Mouse (Mus musculus) ES-E14 (cell line): ENCODE data around the gene Foxd2. TPM values are rescaled to one million over a fixed set of nuclear protein-coding genes. Genes with fewer than 3 reads are reported as not detected.
A peak's percentile ranks its signal among the peaks of the same experiment; 100 is the strongest.

ENCODE experiments used
- DNase-seq: peaks from one replicate; pipeline ENCODE4 v3.0.0-alpha.2; 2013; ENCODE audit warnings: low read depth, low spot score
- H3K27ac ChIP-seq: 2 replicates; pipeline ENCODE4 v1.5.1; 2012; ENCODE audit warnings: low read depth, mild to moderate bottlenecking, low read length, moderate library complexity, mixed read lengths; ENCODE audit not compliant: poor library complexity, insufficient read depth, severe bottlenecking
- H3K36me3 ChIP-seq: 2 replicates; pipeline ENCODE4 v1.6.1; 2012; ENCODE audit warnings: mild to moderate bottlenecking, low read length, moderate library complexity, mixed read lengths; ENCODE audit not compliant: control insufficient read depth, poor library complexity, insufficient read depth, severe bottlenecking
- H3K4me1 ChIP-seq, 2 experiments: fragments of 150-350 bp in 1 of 2; sonication (generic) in 1 of 2; 2 replicates each; pipeline ENCODE4 v1.6.1; 2012; ENCODE audit warnings: low read length in 2 of 2, mild to moderate bottlenecking in 1 of 2, mixed read lengths in 1 of 2; ENCODE audit not compliant: control insufficient read depth in 2 of 2, insufficient read depth in 2 of 2, poor library complexity in 1 of 2
- H3K4me3 ChIP-seq, 2 experiments: fragments of 150-350 bp in 1 of 2; sonication (generic) in 1 of 2; 2 replicates each; pipeline ENCODE4 v1.5.1; 2012; ENCODE audit warnings: low read length in 2 of 2, low read depth in 1 of 2, mild to moderate bottlenecking in 1 of 2, mixed read lengths in 1 of 2; ENCODE audit not compliant: insufficient read depth in 1 of 2, poor library complexity in 1 of 2, severe bottlenecking in 1 of 2
- H3K9ac ChIP-seq: 2 replicates; pipeline ENCODE4 v1.6.1; 2012; ENCODE audit warnings: low read depth, mild to moderate bottlenecking, low read length, mixed read lengths; ENCODE audit not compliant: poor library complexity, insufficient read depth, severe bottlenecking
- H3K9me3 ChIP-seq: fragments of 150-350 bp; sonication (generic); 2 replicates; pipeline ENCODE4 v1.6.1; 2012; ENCODE audit warnings: low read depth, mild to moderate bottlenecking, low read length; ENCODE audit not compliant: control insufficient read depth, insufficient read depth
- CHD2 ChIP-seq: IDR thresholded peaks from 2 replicates; pipeline ENCODE4 v1.6.1; 2014; ENCODE audit warnings: mild to moderate bottlenecking, low read depth, low read length, inconsistent platforms
- HCFC1 ChIP-seq: IDR thresholded peaks from 2 replicates; pipeline ENCODE4 v1.6.1; 2012; ENCODE audit warnings: low read length, inconsistent platforms, borderline replicate concordance; ENCODE audit not compliant: insufficient read depth
- MAFK ChIP-seq: IDR thresholded peaks from 2 replicates; pipeline ENCODE4 v1.6.1; 2014; ENCODE audit warnings: mild to moderate bottlenecking, low read depth, low read length, inconsistent platforms; ENCODE audit not compliant: insufficient read depth
- ZC3H11A ChIP-seq: IDR thresholded peaks from 2 replicates; pipeline ENCODE4 v1.6.1; 2012; ENCODE audit warnings: low read depth, mild to moderate bottlenecking, inconsistent platforms, low read length, borderline replicate concordance
- ZNF384 ChIP-seq: IDR thresholded peaks from 2 replicates; pipeline ENCODE4 v1.6.1; 2012; ENCODE audit warnings: low read depth, low read length, inconsistent platforms
- in situ Hi-C, 2 experiments: fragments of 600-800 bp; cut with MboI; formaldehyde crosslinking; loops; one replicate each; pipeline ENCODE4 v1.15.1; 2025; ENCODE audit warnings: low sequenced_read_pairs in 2 of 2, inconsistent platforms in 1 of 2; ENCODE audit not compliant: unreplicated experiment in 2 of 2
- total RNA-seq: library from RNA; depleted of rRNA; stranded (reverse); fragments of 300-350 nt; gene quantifications from 2 replicates; pipeline ENCODE4 v1.2.3, GENCODE M21; 2012

The Foxd2 gene
- total RNA-seq, 1 experiment: 0.09 TPM

GRCm38 (mm10) chr4:114901643-114902351 lies 6.9 kb downstream of the Foxd2 start:
- Histone ChIP-seq H3K9ac (no peak overlapping the region), H3K36me3 (no peaks in the 10 kb centered on the region), H3K27ac (no peak overlapping the region), H3K4me1 (peaks cover 0 to 5% of the 10 kb centered on the region in 2 experiments; a peak in 2 of 4 replicates), H3K9me3 (no peaks in the 10 kb centered on the region), H3K4me3 (peak overlapping the region in 1 of 2 experiments; percentile 10; a peak in 2 of 4 replicates)
- TF ChIP-seq CHD2 (no peak), ZNF384 (no peak), ZC3H11A (no peak), MAFK (no peak), HCFC1 (no peak)
- in situ Hi-C loops: loop anchor here (10.0 to 25.0 kb wide), 4 partner anchors 239 to 1036 kb away; partner anchors contain the start of genes Dmbx1 (in 2 of the 2) and Trabd2b (in 1 of the 2)
- DNase-seq: no peak

DNA sequence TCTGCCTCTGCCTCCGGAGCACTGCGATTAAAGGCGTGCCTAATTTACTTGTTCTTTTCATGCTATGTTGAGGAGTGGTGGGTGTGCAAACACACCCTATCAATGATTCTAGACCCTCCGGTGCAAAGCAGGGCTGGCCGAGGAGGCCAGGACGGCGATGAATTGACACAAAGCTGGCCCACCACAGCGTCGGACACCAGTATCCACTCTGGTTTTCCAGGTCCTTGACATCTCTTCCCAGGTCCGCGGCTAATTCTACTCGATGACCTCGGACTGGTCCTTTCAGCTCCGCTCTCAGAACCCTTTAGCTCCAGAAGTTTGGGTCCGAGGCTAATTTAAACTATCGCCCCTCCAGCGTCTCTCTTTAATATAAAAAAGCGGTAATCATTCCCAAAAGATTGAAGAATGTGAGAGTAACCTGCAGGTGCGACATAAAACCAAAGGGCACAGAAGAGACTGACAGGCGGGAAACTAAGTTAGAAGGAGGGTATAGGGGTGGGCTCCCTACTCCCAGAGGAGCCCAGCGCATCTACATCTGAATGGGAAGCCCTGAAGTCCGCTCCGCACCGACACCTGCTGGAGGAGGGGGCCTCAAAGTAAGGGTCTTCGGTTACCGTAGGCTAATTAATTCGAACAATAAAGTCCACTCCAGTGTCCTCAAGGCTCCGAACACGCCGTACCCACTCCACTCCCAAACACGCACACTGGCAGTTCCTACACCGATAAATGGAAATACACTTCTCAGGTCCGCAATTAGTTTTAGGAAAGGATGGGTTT lies 7.6 kb downstream of the Foxd2 start:
- H3K4me1 ChIP-seq: peaks cover 0 to 5% of the 10 kb centered on the region in 2 experiments; a peak in 2 of 4 replicates
- no peak for DNase-seq
- H3K36me3 ChIP-seq: no peaks in the 10 kb centered on the region
- no peaks in the 10 kb centered on the region for H3K9me3 ChIP-seq
- no peak overlapping the region for H3K9ac ChIP-seq
- in situ Hi-C loops: loop anchor here (10.0 to 25.0 kb wide), 4 partner anchors 239 to 1036 kb away; partner anchors contain the start of genes Dmbx1 (in 2 of the 2) and Trabd2b (in 1 of the 2)
- no peak overlapping the region for H3K27ac ChIP-seq
- TF ChIP-seq CHD2 (no peak), ZNF384 (no peak), MAFK (no peak), HCFC1 (no peak), ZC3H11A (no peak)
- H3K4me3 ChIP-seq: no peak overlapping the region

DNA sequence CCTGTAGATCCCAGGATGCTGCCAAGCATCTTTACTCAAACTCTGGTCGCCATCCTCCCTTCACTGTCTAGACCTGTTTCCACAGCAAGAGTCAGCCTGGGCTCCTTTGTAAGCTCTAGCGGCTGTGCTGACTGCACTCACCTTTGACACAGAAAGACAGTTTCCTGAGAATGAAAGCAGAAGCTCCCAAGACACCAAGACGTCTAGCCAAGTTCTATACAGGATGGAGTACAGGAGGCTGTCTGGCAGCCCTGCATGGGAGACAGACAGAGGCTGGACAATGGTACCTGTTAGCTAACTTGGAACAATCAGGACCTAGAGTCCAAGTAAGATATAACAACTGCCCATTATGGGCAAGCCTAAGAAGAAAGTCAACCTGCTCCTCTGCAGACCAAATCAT lies 8.8 kb downstream of the Foxd2 start:
- Histone ChIP-seq H3K4me3 (no peak overlapping the region), H3K36me3 (no peaks in the 10 kb centered on the region)
- in situ Hi-C loops: loop anchor here (10.0 to 25.0 kb wide), 4 partner anchors 238 to 1037 kb away; partner anchors contain the start of genes Dmbx1 (in 2 of the 2) and Trabd2b (in 1 of the 2)

GRCm38 (mm10) chr4:114897853-114898252 lies 10.8 kb downstream of the Foxd2 start:
- no peaks in the 10 kb centered on the region for H3K36me3 ChIP-seq
- H3K4me3 ChIP-seq: no peak overlapping the region

More for the DNA sequence above, 8.8 kb downstream of the Foxd2 start:
- Histone ChIP-seq H3K27ac (no peak overlapping the region), H3K9ac (no peak overlapping the region), H3K4me1 (peaks cover 0 to 5% of the 10 kb centered on the region in 2 experiments; a peak in 2 of 4 replicates), H3K9me3 (no peaks in the 10 kb centered on the region)
- TF ChIP-seq ZNF384 (no peak), HCFC1 (no peak), CHD2 (no peak), ZC3H11A (no peak), MAFK (no peak)
- DNase-seq: no peak

More at GRCm38 (mm10) chr4:114897853-114898252, 10.8 kb downstream of the Foxd2 start:
- no peak overlapping the region for H3K9ac ChIP-seq
- peaks cover 0 to 5% of the 10 kb centered on the region in 2 experiments; a peak in 2 of 4 replicates for H3K4me1 ChIP-seq
- no peak overlapping the region for H3K27ac ChIP-seq
- in situ Hi-C loops: no loop called here
- no peak for TF ChIP-seq MAFK
- TF ChIP-seq CHD2: no peak
- TF ChIP-seq ZNF384: no peak
- no peak for TF ChIP-seq HCFC1
- no peak for TF ChIP-seq ZC3H11A
- no peaks in the 10 kb centered on the region for H3K9me3 ChIP-seq
- no peak for DNase-seq
